Mouse (Mus musculus): ENCODE measurements around the gene Psmb10. TPM values are rescaled to one million over a fixed set of nuclear protein-coding genes. Genes with fewer than 3 reads are reported as not detected.

Psmb10 gene
- polyA plus RNA-seq, 1 experiment from 2014 or later = 160 TPM

GRCm38 (mm10) chr8:105965266-105965904, 27.1 kb upstream of the Psmb10 start:
- ATAC-seq (replicated peaks; ENCODE audit: low FRiP score) = peak; percentile 61
- under 1% methylated on average over 40 of the region's 40 CpGs for WGBS
- no peaks in the 10 kb centered on the region for H3K27me3 ChIP-seq (replicated peaks; ENCODE audit: control insufficient read depth, insufficient read depth, low read length)

GRCm38 (mm10) chr8:105964506-105965265, 26.4 kb upstream of the Psmb10 start:
- Histone ChIP-seq H3K27ac (ENCODE audit: low read depth, low read length) (peak overlapping the region; percentile 95; the same call in 1 of the 2 replicates), H3K9me3 (ENCODE audit: control insufficient read depth, low read length) (no peaks in the 10 kb centered on the region), H3K4me1 (replicated peaks; ENCODE audit: control insufficient read depth, insufficient read depth, low read length) (peaks cover 37% of the 10 kb centered on the region), H3K27me3 (replicated peaks; ENCODE audit: control insufficient read depth, insufficient read depth, low read length) (no peaks in the 10 kb centered on the region), H3K4me2 (peak overlapping the region; percentile 93), H3K4me3 (ENCODE audit: low read depth, low read length) (peak overlapping the region; percentile 89), H3K36me3 (ENCODE audit: control insufficient read depth, insufficient read depth, low read length) (peaks cover 5% of the 10 kb centered on the region; the same call in 1 of the 2 replicates), H3K9ac (ENCODE audit: low read depth, low read length) (peak overlapping the region; percentile 90)
- ATAC-seq (replicated peaks; ENCODE audit: low FRiP score) (no peak), DNase-seq (ENCODE audit: low spot score) (no peak)
- WGBS = 60% methylated on average over 12 of the region's 12 CpGs

More at GRCm38 (mm10) chr8:105965266-105965904, 27.1 kb upstream of the Psmb10 start:
- DNase-seq (ENCODE audit: low spot score) = peak; percentile 66
- Histone ChIP-seq H3K9me3 (ENCODE audit: control insufficient read depth, low read length) (no peaks in the 10 kb centered on the region), H3K9ac (ENCODE audit: low read depth, low read length) (peak overlapping the region; percentile 90), H3K36me3 (ENCODE audit: control insufficient read depth, insufficient read depth, low read length) (peaks cover 1% of the 10 kb centered on the region; the same call in 1 of the 2 replicates), H3K4me3 (ENCODE audit: low read depth, low read length) (peak overlapping the region; percentile 89), H3K4me1 (replicated peaks; ENCODE audit: control insufficient read depth, insufficient read depth, low read length) (peaks cover 37% of the 10 kb centered on the region), H3K4me2 (peak overlapping the region; percentile 93), H3K27ac (ENCODE audit: low read depth, low read length) (peak overlapping the region; percentile 95)

GRCm38 (mm10) chr8:105961536-105961935, 23.3 kb upstream of the Psmb10 start:
- Histone ChIP-seq H3K4me1 (replicated peaks; ENCODE audit: control insufficient read depth, insufficient read depth, low read length) (peaks cover 30% of the 10 kb centered on the region), H3K4me2 (peak overlapping the region; percentile 44), H3K4me3 (ENCODE audit: low read depth, low read length) (no peak overlapping the region; the same call in 1 of the 2 replicates), H3K27me3 (replicated peaks; ENCODE audit: control insufficient read depth, insufficient read depth, low read length) (no peaks in the 10 kb centered on the region), H3K9ac (ENCODE audit: low read depth, low read length) (no peak overlapping the region; the same call in 1 of the 2 replicates), H3K27ac (ENCODE audit: low read depth, low read length) (no peak overlapping the region), H3K9me3 (ENCODE audit: control insufficient read depth, low read length) (no peaks in the 10 kb centered on the region), H3K36me3 (ENCODE audit: control insufficient read depth, insufficient read depth, low read length) (peaks cover 19% of the 10 kb centered on the region)
- ATAC-seq (replicated peaks; ENCODE audit: low FRiP score) (peak; percentile 33; the same call in 1 of the 2 replicates), DNase-seq (ENCODE audit: low spot score) (no peak)
- 45% methylated on average over 10 of the region's 10 CpGs for WGBS

GRCm38 (mm10) chr8:105961101-105961500, 22.9 kb upstream of the Psmb10 start:
- no peak for DNase-seq (ENCODE audit: low spot score)
- WGBS = 59% methylated on average over 14 of the region's 14 CpGs
- Histone ChIP-seq H3K27me3 (replicated peaks; ENCODE audit: control insufficient read depth, insufficient read depth, low read length) (no peaks in the 10 kb centered on the region), H3K36me3 (ENCODE audit: control insufficient read depth, insufficient read depth, low read length) (peaks cover 19% of the 10 kb centered on the region), H3K4me2 (peak overlapping the region; percentile 44), H3K4me1 (replicated peaks; ENCODE audit: control insufficient read depth, insufficient read depth, low read length) (peaks cover 30% of the 10 kb centered on the region), H3K9me3 (ENCODE audit: control insufficient read depth, low read length) (no peaks in the 10 kb centered on the region), H3K9ac (ENCODE audit: low read depth, low read length) (no peak overlapping the region), H3K27ac (ENCODE audit: low read depth, low read length) (no peak overlapping the region), H3K4me3 (ENCODE audit: low read depth, low read length) (no peak overlapping the region; the same call in 1 of the 2 replicates)
- no peak for ATAC-seq (replicated peaks; ENCODE audit: low FRiP score)

DNA sequence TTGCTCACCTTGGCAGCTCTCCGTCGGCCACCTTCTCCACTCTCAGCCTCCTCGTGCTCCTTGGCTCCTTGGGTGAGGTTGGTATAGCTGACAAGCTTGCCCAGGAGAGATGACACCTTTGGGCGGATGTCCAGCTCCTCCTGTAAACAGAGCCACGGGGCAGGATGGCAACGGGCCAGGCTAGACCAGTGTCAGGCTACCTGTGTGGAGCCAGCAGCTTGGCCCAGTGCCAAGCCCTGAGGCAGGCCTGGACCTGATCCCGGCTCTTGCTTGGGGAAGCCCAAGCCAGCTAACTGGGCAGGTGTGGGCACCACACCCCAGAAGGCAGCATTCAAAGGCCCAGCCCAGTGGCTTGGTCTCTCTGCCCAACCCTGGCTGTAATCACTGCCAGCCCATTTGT, 21.1 kb upstream of the Psmb10 start:
- Histone ChIP-seq H3K4me3 (ENCODE audit: low read depth, low read length) (no peak overlapping the region), H3K4me1 (replicated peaks; ENCODE audit: control insufficient read depth, insufficient read depth, low read length) (peaks cover 22% of the 10 kb centered on the region), H3K9me3 (ENCODE audit: control insufficient read depth, low read length) (no peaks in the 10 kb centered on the region), H3K9ac (ENCODE audit: low read depth, low read length) (no peak overlapping the region; the same call in 1 of the 2 replicates), H3K36me3 (ENCODE audit: control insufficient read depth, insufficient read depth, low read length) (peaks cover 19% of the 10 kb centered on the region), H3K27ac (ENCODE audit: low read depth, low read length) (no peak overlapping the region), H3K4me2 (no peak overlapping the region), H3K27me3 (replicated peaks; ENCODE audit: control insufficient read depth, insufficient read depth, low read length) (no peaks in the 10 kb centered on the region)
- no peak for DNase-seq (ENCODE audit: low spot score)
- no peak for ATAC-seq (replicated peaks; ENCODE audit: low FRiP score)
- 91% methylated on average over 7 of the region's 7 CpGs for WGBS

DNA sequence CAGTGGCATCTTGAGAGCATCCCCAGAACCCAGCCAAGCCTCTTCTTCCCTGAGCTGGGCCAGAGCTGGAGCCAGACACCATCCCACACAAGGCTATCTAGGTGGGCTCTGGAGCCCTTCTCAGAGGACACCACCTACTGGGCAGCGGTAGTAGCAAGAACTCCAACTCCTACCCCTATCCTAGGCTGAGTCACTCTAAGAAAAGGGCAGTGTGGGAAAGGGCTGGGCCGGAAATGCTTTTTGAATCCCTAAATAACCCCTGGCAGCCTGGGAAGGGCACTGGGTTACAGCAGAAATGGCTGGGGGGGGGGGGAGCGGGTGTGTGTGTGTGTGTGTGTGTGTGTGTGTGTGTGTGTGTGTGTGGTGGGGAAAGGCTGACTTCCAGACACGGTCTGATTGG, 19.6 kb upstream of the Psmb10 start:
- H3K4me2 ChIP-seq = no peak overlapping the region
- WGBS = 52% methylated on average over 3 of the region's 4 CpGs

DNA sequence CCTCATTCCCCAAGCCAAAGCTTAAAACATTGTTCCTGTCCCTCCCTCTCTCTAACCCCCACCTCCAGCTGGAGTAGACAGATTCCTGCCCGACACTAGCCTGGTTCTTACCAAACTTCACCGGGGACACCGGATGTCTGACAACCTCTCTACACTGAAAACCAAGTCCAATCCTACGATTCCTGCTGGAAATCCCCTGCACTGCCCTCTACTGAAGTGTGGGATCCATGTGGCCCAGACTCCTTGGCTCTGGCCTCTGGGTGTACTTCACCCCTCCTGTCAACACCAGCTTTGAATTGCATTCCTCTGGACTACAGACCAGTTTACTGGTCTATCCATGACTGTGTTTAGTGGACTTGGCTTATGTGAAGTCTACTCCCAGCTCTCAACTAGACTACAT, 18.3 kb upstream of the Psmb10 start:
- Histone ChIP-seq H3K4me1 (replicated peaks; ENCODE audit: control insufficient read depth, insufficient read depth, low read length) (peaks cover 9% of the 10 kb centered on the region), H3K4me3 (ENCODE audit: low read depth, low read length) (no peak overlapping the region), H3K9ac (ENCODE audit: low read depth, low read length) (no peak overlapping the region), H3K36me3 (ENCODE audit: control insufficient read depth, insufficient read depth, low read length) (peaks cover 26% of the 10 kb centered on the region), H3K27ac (ENCODE audit: low read depth, low read length) (no peak overlapping the region), H3K27me3 (replicated peaks; ENCODE audit: control insufficient read depth, insufficient read depth, low read length) (no peaks in the 10 kb centered on the region), H3K4me2 (no peak overlapping the region), H3K9me3 (ENCODE audit: control insufficient read depth, low read length) (no peaks in the 10 kb centered on the region)
- 91% methylated on average over 4 of the region's 4 CpGs for WGBS
- DNase-seq (ENCODE audit: low spot score) = no peak
- no peak for ATAC-seq (replicated peaks; ENCODE audit: low FRiP score)

More for the DNA sequence above, 19.6 kb upstream of the Psmb10 start:
- Histone ChIP-seq H3K9me3 (ENCODE audit: control insufficient read depth, low read length) (no peaks in the 10 kb centered on the region), H3K9ac (ENCODE audit: low read depth, low read length) (no peak overlapping the region), H3K4me3 (ENCODE audit: low read depth, low read length) (no peak overlapping the region), H3K27me3 (replicated peaks; ENCODE audit: control insufficient read depth, insufficient read depth, low read length) (no peaks in the 10 kb centered on the region), H3K36me3 (ENCODE audit: control insufficient read depth, insufficient read depth, low read length) (peaks cover 26% of the 10 kb centered on the region), H3K4me1 (replicated peaks; ENCODE audit: control insufficient read depth, insufficient read depth, low read length) (peaks cover 16% of the 10 kb centered on the region), H3K27ac (ENCODE audit: low read depth, low read length) (no peak overlapping the region)
- no peak for DNase-seq (ENCODE audit: low spot score)
- ATAC-seq (replicated peaks; ENCODE audit: low FRiP score) = no peak

- Histone ChIP-seq H3K36me3 (ENCODE audit: control insufficient read depth, insufficient read depth, low read length) (peaks cover 39% of the 10 kb centered on the region), H3K27me3 (replicated peaks; ENCODE audit: control insufficient read depth, insufficient read depth, low read length) (no peaks in the 10 kb centered on the region), H3K4me2 (no peak overlapping the region), H3K9ac (ENCODE audit: low read depth, low read length) (no peak overlapping the region; the same call in 1 of the 2 replicates), H3K9me3 (ENCODE audit: control insufficient read depth, low read length) (no peaks in the 10 kb centered on the region), H3K4me1 (replicated peaks; ENCODE audit: control insufficient read depth, insufficient read depth, low read length) (no peaks in the 10 kb centered on the region), H3K27ac (ENCODE audit: low read depth, low read length) (no peak overlapping the region), H3K4me3 (ENCODE audit: low read depth, low read length) (no peak overlapping the region)
- DNase-seq (ENCODE audit: low spot score) = no peak
- no peak for ATAC-seq (replicated peaks; ENCODE audit: low FRiP score)
- WGBS = 63% methylated on average over 7 of the region's 7 CpGs
These were observed 12.9 kb upstream of the Psmb10 start for GRCm38 (mm10) chr8:105951057-105951659.

Measured in liver, embryonic 11.5 days (tissue).